Mouse (Mus musculus): ENCODE data around the gene Npas2. TPM values are rescaled to one million over a fixed set of nuclear protein-coding genes. Genes with fewer than 3 reads are reported as not detected.

Gene Npas2
- polyA plus RNA-seq, 1 experiment, result 0.91 TPM

DNA sequence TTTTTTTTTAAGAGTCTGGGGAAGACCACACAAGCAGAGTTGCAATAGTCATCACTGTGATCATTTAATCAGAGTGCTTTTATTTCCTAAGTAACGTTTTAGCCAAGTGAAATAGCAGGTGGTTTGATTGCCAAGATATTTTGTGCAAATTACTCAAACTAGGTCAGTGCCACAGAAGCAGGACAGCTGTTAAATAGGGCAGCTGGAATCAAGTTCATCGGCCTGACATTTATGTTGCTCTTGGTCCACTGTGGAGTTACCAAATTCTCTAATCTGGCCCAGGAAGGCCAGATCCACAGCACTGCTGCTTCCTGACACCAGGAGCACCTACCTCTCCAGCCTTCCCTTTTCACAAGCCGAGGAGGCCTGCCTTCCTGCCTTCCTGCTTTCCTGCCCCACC, 94.9 kb downstream of the Npas2 start:
- WGBS, result 76% methylated on average over 3 of the region's 3 CpGs
- no peaks in the 10 kb centered on the region for H3K27me3 ChIP-seq (ENCODE audit: control insufficient read depth, insufficient read depth, low read length)
- no peak overlapping the region for H3K27ac ChIP-seq (ENCODE audit: insufficient read depth, low read length)
- H3K36me3 ChIP-seq (ENCODE audit: control insufficient read depth, insufficient read depth, low read length), result no peaks in the 10 kb centered on the region
- no peak for TF ChIP-seq CTCF (IDR thresholded peaks at IDR 0.05; ENCODE audit: extremely low read depth, insufficient read depth, insufficient read length, insufficient replicate concordance)
- no peak for TF ChIP-seq POLR2A (IDR thresholded peaks at IDR 0.05; ENCODE audit: low read depth, low read length)
- DNase-seq (ENCODE audit: low read depth in 1 of 2, low spot score in 2 of 2), result no peak
- H3K4me3 ChIP-seq (ENCODE audit: extremely low read depth, insufficient read depth, insufficient read length), result no peak overlapping the region
- no peaks in the 10 kb centered on the region for H3K4me1 ChIP-seq (ENCODE audit: control insufficient read depth, insufficient read depth, insufficient read length)

DNA sequence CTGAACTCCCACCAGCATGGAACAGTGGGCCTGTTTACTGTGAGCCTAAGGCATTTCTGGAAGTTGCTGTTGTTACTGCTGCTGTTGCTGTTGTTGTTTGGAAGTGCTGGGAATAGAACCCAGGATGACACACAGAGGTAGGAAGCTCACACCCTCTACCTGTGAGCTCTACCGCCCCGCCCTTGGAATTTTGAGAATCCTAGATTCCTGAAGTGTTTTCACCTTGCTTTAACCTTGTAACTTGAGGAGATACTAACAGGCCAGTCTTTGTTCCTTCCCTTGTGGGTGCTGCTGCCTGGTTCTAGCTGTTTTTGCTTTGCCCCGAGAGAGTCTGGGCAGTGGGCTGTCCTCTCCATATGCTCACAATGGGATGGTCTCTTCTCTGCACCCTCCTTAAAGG, 98.5 kb downstream of the Npas2 start:
- H3K27ac ChIP-seq (ENCODE audit: insufficient read depth, low read length), result no peak overlapping the region
- H3K27me3 ChIP-seq (ENCODE audit: control insufficient read depth, insufficient read depth, low read length), result no peaks in the 10 kb centered on the region
- TF ChIP-seq CTCF (IDR thresholded peaks at IDR 0.05; ENCODE audit: extremely low read depth, insufficient read depth, insufficient read length, insufficient replicate concordance) (no peak), POLR2A (IDR thresholded peaks at IDR 0.05; ENCODE audit: low read depth, low read length) (no peak)
- no peak for DNase-seq (ENCODE audit: low read depth in 1 of 2, low spot score in 2 of 2)
- no peak overlapping the region for H3K4me3 ChIP-seq (ENCODE audit: extremely low read depth, insufficient read depth, insufficient read length)
- no peaks in the 10 kb centered on the region for H3K4me1 ChIP-seq (ENCODE audit: control insufficient read depth, insufficient read depth, insufficient read length)
- 95% methylated on average over 3 of the region's 3 CpGs for WGBS
- H3K36me3 ChIP-seq (ENCODE audit: control insufficient read depth, insufficient read depth, low read length), result no peaks in the 10 kb centered on the region

- Histone ChIP-seq H3K27ac (ENCODE audit: insufficient read depth, low read length) (no peak overlapping the region), H3K4me3 (ENCODE audit: extremely low read depth, insufficient read depth, insufficient read length) (no peak overlapping the region), H3K36me3 (ENCODE audit: control insufficient read depth, insufficient read depth, low read length) (no peaks in the 10 kb centered on the region), H3K4me1 (ENCODE audit: control insufficient read depth, insufficient read depth, insufficient read length) (no peaks in the 10 kb centered on the region), H3K27me3 (ENCODE audit: control insufficient read depth, insufficient read depth, low read length) (no peaks in the 10 kb centered on the region)
- TF ChIP-seq CTCF (IDR thresholded peaks at IDR 0.05; ENCODE audit: extremely low read depth, insufficient read depth, insufficient read length, insufficient replicate concordance), result no peak
- TF ChIP-seq POLR2A (IDR thresholded peaks at IDR 0.05; ENCODE audit: low read depth, low read length), result no peak
- 92% methylated on average over 9 of the region's 9 CpGs for WGBS
- DNase-seq (ENCODE audit: low read depth in 1 of 2, low spot score in 2 of 2), result no peak
Observed at GRCm38 (mm10) chr1:39298294-39298693, 104.8 kb downstream of the Npas2 start.

DNA sequence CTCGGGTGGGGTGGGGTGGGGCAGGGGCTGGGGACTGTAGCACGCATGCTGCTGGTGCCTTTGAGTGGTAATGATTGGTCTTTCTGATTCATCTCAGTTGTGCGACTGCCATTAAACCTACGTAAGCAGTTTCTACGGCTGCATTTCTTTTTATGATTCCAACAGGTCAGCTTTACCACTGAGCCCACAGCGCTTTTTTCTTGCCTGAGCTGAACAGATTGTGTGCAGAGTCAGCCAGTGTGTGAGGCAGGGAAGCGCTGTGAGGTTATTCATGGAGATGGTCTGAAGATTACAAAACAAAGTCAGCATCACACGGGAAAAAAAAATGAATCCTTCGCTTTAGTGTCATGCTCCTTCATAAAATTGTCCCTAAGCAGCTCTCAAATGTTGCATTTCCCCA, 106.7 kb downstream of the Npas2 start:
- no peak overlapping the region for H3K27ac ChIP-seq (ENCODE audit: insufficient read depth, low read length)
- H3K27me3 ChIP-seq (ENCODE audit: control insufficient read depth, insufficient read depth, low read length), result no peaks in the 10 kb centered on the region
- TF ChIP-seq POLR2A (IDR thresholded peaks at IDR 0.05; ENCODE audit: low read depth, low read length), result no peak
- TF ChIP-seq CTCF (IDR thresholded peaks at IDR 0.05; ENCODE audit: extremely low read depth, insufficient read depth, insufficient read length, insufficient replicate concordance), result no peak
- H3K36me3 ChIP-seq (ENCODE audit: control insufficient read depth, insufficient read depth, low read length), result no peaks in the 10 kb centered on the region
- no peak for DNase-seq (ENCODE audit: low read depth in 1 of 2, low spot score in 2 of 2)
- H3K4me3 ChIP-seq (ENCODE audit: extremely low read depth, insufficient read depth, insufficient read length), result no peak overlapping the region
- WGBS, result 91% methylated on average over 9 of the region's 9 CpGs
- no peaks in the 10 kb centered on the region for H3K4me1 ChIP-seq (ENCODE audit: control insufficient read depth, insufficient read depth, insufficient read length)

DNA sequence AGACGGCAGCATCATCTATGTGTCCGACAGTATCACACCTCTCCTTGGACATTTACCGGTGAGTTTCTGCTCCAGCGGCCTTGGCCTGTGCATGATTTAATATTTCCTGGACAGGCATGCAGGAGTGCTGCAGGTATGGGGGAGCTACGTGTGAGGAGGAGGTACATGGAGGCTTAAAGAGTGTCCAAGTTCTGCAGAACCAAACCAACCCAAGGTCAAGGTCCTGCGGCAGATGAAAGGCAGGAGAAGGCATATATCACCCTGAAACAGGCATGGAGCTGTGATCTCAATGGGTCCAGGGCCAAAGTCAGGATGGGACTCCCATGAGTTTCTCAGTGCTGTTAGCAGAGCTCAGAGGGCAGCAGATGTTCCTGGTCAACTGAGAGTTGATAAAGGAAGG, 107.1 kb downstream of the Npas2 start:
- no peaks in the 10 kb centered on the region for H3K27me3 ChIP-seq (ENCODE audit: control insufficient read depth, insufficient read depth, low read length)
- H3K27ac ChIP-seq (ENCODE audit: insufficient read depth, low read length), result no peak overlapping the region
- no peaks in the 10 kb centered on the region for H3K4me1 ChIP-seq (ENCODE audit: control insufficient read depth, insufficient read depth, insufficient read length)
- no peak overlapping the region for H3K4me3 ChIP-seq (ENCODE audit: extremely low read depth, insufficient read depth, insufficient read length)
- no peak for DNase-seq (ENCODE audit: low read depth in 1 of 2, low spot score in 2 of 2)
- WGBS, result 91% methylated on average over 6 of the region's 6 CpGs
- no peaks in the 10 kb centered on the region for H3K36me3 ChIP-seq (ENCODE audit: control insufficient read depth, insufficient read depth, low read length)
- TF ChIP-seq POLR2A (IDR thresholded peaks at IDR 0.05; ENCODE audit: low read depth, low read length), result no peak
- TF ChIP-seq CTCF (IDR thresholded peaks at IDR 0.05; ENCODE audit: extremely low read depth, insufficient read depth, insufficient read length, insufficient replicate concordance), result no peak

DNA sequence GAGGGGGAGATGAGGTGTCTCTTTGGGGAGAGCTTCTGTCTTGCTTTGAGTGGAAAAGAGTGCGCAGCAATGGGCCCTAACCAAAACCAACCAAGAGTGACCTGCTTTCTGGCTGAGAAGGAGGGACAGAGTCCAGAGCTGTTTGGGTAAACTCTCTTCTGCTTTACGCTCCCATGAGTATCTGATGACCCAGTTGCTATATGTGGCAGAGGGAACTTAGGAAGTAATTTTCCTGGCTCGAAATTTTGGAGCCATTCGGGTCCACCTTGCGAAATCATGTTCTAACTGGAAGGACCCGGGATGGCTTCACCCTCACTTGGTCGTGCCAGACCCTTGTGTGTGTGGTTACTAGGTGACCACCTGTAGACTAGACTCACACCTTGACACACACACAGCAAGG, 108.7 kb downstream of the Npas2 start:
- no peak for TF ChIP-seq POLR2A (IDR thresholded peaks at IDR 0.05; ENCODE audit: low read depth, low read length)
- Histone ChIP-seq H3K36me3 (ENCODE audit: control insufficient read depth, insufficient read depth, low read length) (no peaks in the 10 kb centered on the region), H3K4me3 (ENCODE audit: extremely low read depth, insufficient read depth, insufficient read length) (no peak overlapping the region), H3K27me3 (ENCODE audit: control insufficient read depth, insufficient read depth, low read length) (no peaks in the 10 kb centered on the region), H3K4me1 (ENCODE audit: control insufficient read depth, insufficient read depth, insufficient read length) (no peaks in the 10 kb centered on the region), H3K27ac (ENCODE audit: insufficient read depth, low read length) (no peak overlapping the region)
- 89% methylated on average over 7 of the region's 7 CpGs for WGBS
- DNase-seq (ENCODE audit: low read depth in 1 of 2, low spot score in 2 of 2), result no peak

DNA sequence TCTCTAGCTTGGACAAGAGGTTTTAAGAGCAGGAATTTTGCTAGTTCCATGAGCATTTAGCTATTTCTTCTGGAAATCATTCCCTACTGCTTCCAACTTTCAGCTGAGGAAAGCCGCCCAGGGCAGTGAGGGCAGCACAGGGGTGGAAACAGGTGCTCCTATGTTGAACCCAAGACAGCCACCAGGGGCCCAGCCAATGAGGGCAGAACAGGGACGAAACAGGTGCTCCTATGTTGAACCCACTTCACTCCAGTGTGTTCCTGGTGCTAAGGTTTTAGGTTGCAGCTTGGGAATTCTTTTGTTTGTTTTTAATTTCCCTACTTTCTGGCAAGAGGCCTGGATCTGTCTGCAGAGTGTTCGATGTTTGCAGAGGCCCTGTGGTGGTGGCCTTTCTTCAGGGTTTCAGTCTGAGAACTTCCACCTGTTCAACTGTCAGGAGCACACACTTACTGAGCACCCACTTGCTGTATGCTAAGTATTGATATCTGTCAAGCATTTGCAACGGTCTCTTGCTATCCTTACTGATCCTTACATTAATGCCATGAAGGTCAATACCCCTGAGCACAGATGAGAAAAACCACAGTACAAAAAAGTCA, 109.6 kb downstream of the Npas2 start:
- H3K36me3 ChIP-seq (ENCODE audit: control insufficient read depth, insufficient read depth, low read length), result no peaks in the 10 kb centered on the region
- H3K27me3 ChIP-seq (ENCODE audit: control insufficient read depth, insufficient read depth, low read length), result no peaks in the 10 kb centered on the region
- no peaks in the 10 kb centered on the region for H3K4me1 ChIP-seq (ENCODE audit: control insufficient read depth, insufficient read depth, insufficient read length)
- DNase-seq (ENCODE audit: low read depth in 1 of 2, low spot score in 2 of 2), result no peak
- no peak overlapping the region for H3K27ac ChIP-seq (ENCODE audit: insufficient read depth, low read length)
- H3K4me3 ChIP-seq (ENCODE audit: extremely low read depth, insufficient read depth, insufficient read length), result no peak overlapping the region
- WGBS, result 80% methylated on average over 4 of the region's 4 CpGs
- TF ChIP-seq POLR2A (IDR thresholded peaks at IDR 0.05; ENCODE audit: low read depth, low read length) (no peak), CTCF (IDR thresholded peaks at IDR 0.05; ENCODE audit: extremely low read depth, insufficient read depth, insufficient read length, insufficient replicate concordance) (no peak)

Measured in spleen, adult 2 months (tissue).